Mouse (Mus musculus): ENCODE measurements around the gene Fam151a. TPM values are rescaled to one million over a fixed set of nuclear protein-coding genes. Genes with fewer than 3 reads are reported as not detected.
A peak's percentile ranks its signal among the peaks of the same experiment; 100 is the strongest.

Gene Fam151a
- polyA plus RNA-seq (2016; fragmentation: Nextera tagmentation; extraction: Ambion mirVana) = not detected in 2 replicates

DNA sequence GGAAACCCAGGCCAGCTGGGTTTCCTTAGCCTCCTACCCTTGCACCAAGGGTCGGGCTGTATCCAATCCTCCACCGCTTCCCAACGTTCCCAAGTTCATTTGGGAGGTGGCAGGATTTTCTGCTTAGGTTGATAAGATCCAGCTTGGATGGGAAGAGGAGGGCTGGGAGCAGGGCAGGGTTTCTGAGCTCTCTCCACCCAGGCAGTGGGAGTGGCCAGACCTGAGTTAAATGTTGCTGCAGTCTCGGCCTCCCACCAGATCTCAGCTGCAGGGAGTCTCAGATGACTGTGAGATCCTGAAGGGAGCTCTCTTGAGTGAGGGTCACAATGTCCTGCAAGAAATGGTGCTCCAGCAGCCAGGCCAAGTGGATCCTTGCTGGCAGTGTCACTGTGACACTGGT, at the start of gene Fam151a:
Gene Fam151a, plus strand, starts transcription at position 254 of the 400 bp plus-strand sequence.
- Histone ChIP-seq H3K9ac (replicated peaks) (no peak within 1 kb of the TSS), H3K9me3 (no peaks in the 10 kb centered on the region), H3K4me2 (no peak within 1 kb of the TSS), H3K27ac (no peak within 1 kb of the TSS), H3K36me3 (no peaks in the 10 kb centered on the region), H3K4me1 (replicated peaks) (peaks cover 6% of the 10 kb centered on the region; the same call in 1 of the 2 replicates), H3K4me3 (replicated peaks) (no peak within 1 kb of the TSS), H3K27me3 (no peaks in the 10 kb centered on the region)
- ATAC-seq (ENCODE audit: insufficient number of reproducible peaks, insufficient read depth, low FRiP score, low TSS enrichment, low read depth) = no peak
- WGBS = 47% methylated on average over 4 of the region's 4 CpGs

DNA sequence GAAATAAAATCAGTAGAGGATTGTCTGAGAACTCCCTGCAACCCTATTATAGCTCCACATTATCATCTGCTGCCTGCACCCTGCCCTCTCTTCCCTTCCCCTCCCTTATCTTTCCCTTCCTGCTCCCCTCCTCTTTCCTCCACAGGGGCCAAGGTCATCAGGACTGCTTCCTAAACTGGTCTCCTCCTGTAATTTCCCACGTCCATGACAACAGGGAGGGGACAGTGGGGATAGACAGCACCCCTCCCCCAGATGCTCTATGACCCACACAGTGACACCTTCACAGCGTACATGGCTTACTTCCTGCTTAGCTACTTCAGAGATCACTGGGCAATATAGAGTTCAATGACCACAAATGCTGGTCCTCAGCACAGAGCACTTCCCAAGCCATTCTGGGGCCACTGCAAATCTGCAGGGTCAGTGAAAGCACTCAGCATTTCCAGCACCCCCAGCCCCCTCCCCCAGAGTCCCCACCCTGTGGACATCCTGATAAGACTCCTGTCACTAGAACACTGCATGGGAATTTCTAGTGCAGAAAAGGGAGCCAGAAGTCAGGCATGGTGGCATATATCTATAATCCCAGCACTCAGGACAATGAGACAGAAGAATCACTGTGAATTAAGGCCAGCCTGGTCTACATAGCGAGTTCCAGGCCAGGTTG, 44.9 kb upstream of the Fam151a start:
- H3K27ac ChIP-seq = no peak overlapping the region
- no peaks in the 10 kb centered on the region for H3K9me3 ChIP-seq
- no peaks in the 10 kb centered on the region for H3K36me3 ChIP-seq
- H3K4me3 ChIP-seq (replicated peaks) = no peak overlapping the region
- H3K4me1 ChIP-seq (replicated peaks) = no peaks in the 10 kb centered on the region
- H3K27me3 ChIP-seq = no peaks in the 10 kb centered on the region
- 40% methylated on average over 3 of the region's 3 CpGs for WGBS
- no peak overlapping the region for H3K9ac ChIP-seq (replicated peaks)
- no peak for ATAC-seq (ENCODE audit: insufficient number of reproducible peaks, insufficient read depth, low FRiP score, low TSS enrichment, low read depth)
- no peak overlapping the region for H3K4me2 ChIP-seq

DNA sequence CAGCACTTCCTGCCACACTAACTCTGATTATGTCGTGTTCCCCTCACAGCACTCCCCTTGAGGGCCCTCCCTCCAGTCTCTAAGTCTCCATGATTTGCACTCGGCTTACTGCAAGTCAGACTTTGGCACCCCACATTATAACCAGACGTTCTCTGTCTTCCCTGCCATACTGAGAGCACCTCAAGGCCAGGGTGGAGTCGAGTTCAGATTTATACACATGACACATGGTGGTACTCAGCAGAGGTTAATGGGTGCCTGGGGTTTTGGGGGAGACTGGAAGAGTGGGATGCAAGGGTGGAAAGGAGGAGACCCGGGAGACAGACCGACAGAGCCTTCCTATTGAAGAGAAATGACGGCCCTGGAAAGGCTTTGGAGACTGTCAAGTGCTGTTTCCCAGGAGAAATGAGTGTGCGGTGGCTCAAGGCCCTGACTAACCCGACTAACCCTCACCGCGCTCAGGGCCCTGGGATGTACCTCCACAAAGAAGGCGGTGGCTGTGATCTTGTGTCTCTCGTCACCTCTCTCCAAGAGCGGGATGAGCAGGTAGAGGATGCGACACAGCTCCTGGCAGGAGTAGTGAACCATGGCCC, 39.8 kb upstream of the Fam151a start:
- Histone ChIP-seq H3K36me3 (no peaks in the 10 kb centered on the region), H3K27me3 (peaks cover 17% of the 10 kb centered on the region), H3K9me3 (no peaks in the 10 kb centered on the region), H3K9ac (replicated peaks) (no peak overlapping the region), H3K4me1 (replicated peaks) (no peaks in the 10 kb centered on the region), H3K4me3 (replicated peaks) (no peak overlapping the region), H3K27ac (no peak overlapping the region), H3K4me2 (no peak overlapping the region)
- ATAC-seq (ENCODE audit: insufficient number of reproducible peaks, insufficient read depth, low FRiP score, low TSS enrichment, low read depth) = no peak
- 79% methylated on average over 15 of the region's 15 CpGs for WGBS

DNA sequence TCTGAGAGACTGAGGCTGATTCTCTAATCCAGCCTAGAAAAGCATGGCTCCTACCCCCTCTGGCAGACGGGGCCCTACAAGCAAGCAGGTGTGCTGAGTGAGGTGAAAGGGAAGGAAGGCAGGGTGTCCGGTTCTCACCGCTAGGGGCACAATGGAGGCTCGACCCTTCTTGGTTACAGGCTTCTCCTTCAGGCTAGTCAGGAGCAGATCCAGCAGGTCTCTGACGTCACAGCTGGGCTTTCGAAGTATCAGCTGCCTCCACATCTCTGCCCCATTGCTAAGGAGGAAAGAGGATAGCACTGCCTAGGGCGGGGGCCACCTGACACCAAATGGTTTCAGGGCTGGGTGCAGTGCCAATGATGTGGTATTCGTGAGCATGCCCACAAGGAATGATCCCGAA, 33.7 kb upstream of the Fam151a start:
- Histone ChIP-seq H3K9ac (replicated peaks) (no peak overlapping the region), H3K27ac (no peak overlapping the region), H3K36me3 (no peaks in the 10 kb centered on the region), H3K4me2 (peak overlapping the region; percentile 28), H3K4me1 (replicated peaks) (peaks cover 20% of the 10 kb centered on the region), H3K27me3 (peaks cover 16% of the 10 kb centered on the region), H3K4me3 (replicated peaks) (no peak overlapping the region), H3K9me3 (no peaks in the 10 kb centered on the region)
- ATAC-seq (ENCODE audit: insufficient number of reproducible peaks, insufficient read depth, low FRiP score, low TSS enrichment, low read depth) = peak; percentile 63; the same call in 1 of the 2 replicates
- WGBS = 17% methylated on average over 9 of the region's 9 CpGs

DNA sequence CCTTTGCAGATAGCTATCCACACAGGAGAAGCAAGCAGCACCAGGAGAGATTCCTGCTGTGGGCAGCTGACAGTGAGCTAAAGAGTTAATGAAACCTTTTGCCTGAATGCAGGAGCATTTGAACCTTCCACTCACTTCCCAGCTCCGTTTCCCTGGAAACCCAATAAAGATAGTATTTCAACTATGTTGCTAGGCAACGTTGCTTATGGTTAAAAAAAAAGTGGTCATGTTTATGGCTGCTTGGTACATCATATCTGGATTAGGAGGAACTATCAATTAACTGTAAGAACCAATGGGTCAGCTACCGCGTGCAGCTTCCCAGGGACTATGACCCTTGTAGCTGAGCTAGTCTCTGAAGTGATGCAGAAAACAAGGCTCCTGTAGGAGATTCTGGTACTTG, 32.9 kb upstream of the Fam151a start:
- Histone ChIP-seq H3K9ac (replicated peaks) (no peak overlapping the region), H3K27ac (peak overlapping the region; percentile 51), H3K36me3 (no peaks in the 10 kb centered on the region), H3K4me2 (peak overlapping the region; percentile 28), H3K27me3 (peaks cover 12% of the 10 kb centered on the region), H3K9me3 (no peaks in the 10 kb centered on the region), H3K4me3 (replicated peaks) (no peak overlapping the region), H3K4me1 (replicated peaks) (peaks cover 20% of the 10 kb centered on the region)
- no peak for ATAC-seq (ENCODE audit: insufficient number of reproducible peaks, insufficient read depth, low FRiP score, low TSS enrichment, low read depth)
- WGBS = 36% methylated on average over 4 of the region's 4 CpGs

DNA sequence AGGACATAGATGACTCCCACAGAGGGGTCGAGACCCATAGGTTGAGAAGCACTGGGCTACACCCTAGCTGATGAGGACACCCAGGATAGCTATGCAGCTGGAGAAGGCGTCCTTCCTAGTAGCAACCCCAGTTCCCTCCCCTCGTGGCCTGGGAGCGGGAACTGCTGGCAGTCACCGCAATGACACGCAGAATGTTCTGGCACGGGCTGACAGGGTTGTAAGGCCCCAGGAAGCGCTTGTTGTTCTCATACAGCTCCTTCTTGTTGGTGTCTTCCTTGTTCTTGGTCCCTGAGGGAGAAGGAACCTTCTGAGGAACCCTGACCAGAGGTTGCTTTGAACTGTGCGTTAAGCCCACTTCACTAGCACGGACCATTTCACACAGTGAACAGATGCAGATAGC, 29.7 kb upstream of the Fam151a start:
- H3K27ac ChIP-seq = no peak overlapping the region
- H3K4me1 ChIP-seq (replicated peaks) = peaks cover 20% of the 10 kb centered on the region

DNA sequence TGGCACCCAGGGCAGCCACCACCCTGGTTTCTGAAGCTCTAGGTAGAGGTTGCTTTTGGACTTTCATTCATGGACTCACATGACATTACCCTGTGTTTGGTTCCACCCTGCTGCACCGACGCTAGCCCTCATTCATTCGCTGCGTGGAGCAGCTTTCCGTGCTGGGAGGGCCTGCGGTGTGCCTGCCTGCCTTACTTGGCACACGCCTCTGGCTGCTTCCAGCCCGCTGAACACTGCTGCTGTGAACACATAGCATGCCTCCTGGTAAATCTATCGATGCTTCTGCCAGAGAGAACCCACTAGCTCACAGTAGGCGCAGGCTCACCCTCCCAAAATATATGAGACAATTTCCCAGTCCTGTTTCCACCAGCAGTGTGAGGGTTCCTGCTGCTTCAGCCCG, 29.3 kb upstream of the Fam151a start:
- peaks cover 7% of the 10 kb centered on the region for H3K27me3 ChIP-seq
- H3K9ac ChIP-seq (replicated peaks) = no peak overlapping the region
- peaks cover 20% of the 10 kb centered on the region for H3K4me1 ChIP-seq (replicated peaks)
- H3K4me2 ChIP-seq = no peak overlapping the region
- WGBS = 77% methylated on average over 11 of the region's 11 CpGs
- no peak for ATAC-seq (ENCODE audit: insufficient number of reproducible peaks, insufficient read depth, low FRiP score, low TSS enrichment, low read depth)
- H3K27ac ChIP-seq = no peak overlapping the region
- H3K36me3 ChIP-seq = no peaks in the 10 kb centered on the region
- no peak overlapping the region for H3K4me3 ChIP-seq (replicated peaks)
- no peaks in the 10 kb centered on the region for H3K9me3 ChIP-seq

More for the DNA sequence above, 29.7 kb upstream of the Fam151a start:
- Histone ChIP-seq H3K9me3 (no peaks in the 10 kb centered on the region), H3K36me3 (no peaks in the 10 kb centered on the region), H3K27me3 (peaks cover 6% of the 10 kb centered on the region), H3K4me3 (replicated peaks) (no peak overlapping the region), H3K9ac (replicated peaks) (no peak overlapping the region), H3K4me2 (no peak overlapping the region)
- no peak for ATAC-seq (ENCODE audit: insufficient number of reproducible peaks, insufficient read depth, low FRiP score, low TSS enrichment, low read depth)
- 79% methylated on average over 10 of the region's 10 CpGs for WGBS

DNA sequence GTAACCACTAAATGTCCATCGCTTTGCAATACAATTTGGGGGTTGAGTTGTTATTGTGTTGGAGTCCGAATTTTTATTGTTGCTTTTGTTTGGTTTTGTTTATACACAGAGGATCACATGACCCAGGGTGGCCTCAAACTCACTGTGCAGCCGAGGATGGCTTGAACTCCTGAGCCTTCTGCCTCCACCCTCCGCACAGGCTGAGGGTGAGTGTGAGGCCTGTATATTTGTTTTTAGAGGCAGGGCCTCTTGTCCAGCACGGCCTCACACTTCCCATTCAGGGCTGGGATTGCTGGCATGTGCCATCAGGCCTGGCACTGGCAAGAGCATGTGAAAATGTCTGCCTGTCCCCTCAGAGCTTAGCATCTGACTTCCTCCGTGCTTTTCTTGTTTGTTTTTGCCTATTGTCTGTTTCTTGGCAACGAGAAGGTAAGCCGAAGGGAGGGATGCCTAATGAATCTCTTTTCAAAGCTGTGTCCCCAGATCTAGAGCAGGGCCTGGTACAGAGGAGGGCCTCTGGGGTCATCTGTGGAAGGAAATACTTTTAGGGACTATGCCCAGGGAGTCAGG, 28.5 kb upstream of the Fam151a start:
- no peak overlapping the region for H3K27ac ChIP-seq
- no peak overlapping the region; the same call in 1 of the 2 replicates for H3K9ac ChIP-seq (replicated peaks)
- H3K27me3 ChIP-seq = peaks cover 10% of the 10 kb centered on the region
- no peak for ATAC-seq (ENCODE audit: insufficient number of reproducible peaks, insufficient read depth, low FRiP score, low TSS enrichment, low read depth)
- no peaks in the 10 kb centered on the region for H3K36me3 ChIP-seq
- H3K9me3 ChIP-seq = no peaks in the 10 kb centered on the region
- no peak overlapping the region for H3K4me2 ChIP-seq
- WGBS = 58% methylated on average over 8 of the region's 8 CpGs
- H3K4me3 ChIP-seq (replicated peaks) = no peak overlapping the region
- H3K4me1 ChIP-seq (replicated peaks) = peaks cover 13% of the 10 kb centered on the region

DNA sequence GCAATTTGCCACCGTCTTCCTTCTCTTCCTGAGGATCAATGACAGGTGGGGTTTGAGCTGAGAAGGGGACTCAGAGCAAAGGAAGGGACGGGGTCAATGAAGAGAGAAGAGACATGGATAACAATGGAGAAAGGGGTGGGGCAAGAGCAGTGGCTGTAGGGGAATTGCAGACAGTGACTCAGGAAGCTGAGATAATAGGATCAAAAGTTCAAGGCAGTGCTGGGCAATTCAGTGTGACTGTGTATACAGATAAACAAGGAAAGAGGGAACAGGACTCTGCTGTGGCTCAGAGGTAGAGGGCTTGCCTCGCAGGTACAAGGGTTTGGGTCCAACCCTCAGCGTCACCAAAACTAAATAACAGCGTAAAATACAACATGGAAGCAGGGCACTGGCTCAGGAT, 25.7 kb upstream of the Fam151a start:
- H3K4me3 ChIP-seq (replicated peaks) = no peak overlapping the region
- H3K9me3 ChIP-seq = no peaks in the 10 kb centered on the region
- peaks cover 4% of the 10 kb centered on the region for H3K27me3 ChIP-seq
- H3K4me2 ChIP-seq = peak overlapping the region; percentile 41
- WGBS = 48% methylated on average over 5 of the region's 5 CpGs
- no peaks in the 10 kb centered on the region for H3K4me1 ChIP-seq (replicated peaks)
- no peak; the same call in 1 of the 2 replicates for ATAC-seq (ENCODE audit: insufficient number of reproducible peaks, insufficient read depth, low FRiP score, low TSS enrichment, low read depth)
- no peak overlapping the region for H3K27ac ChIP-seq
- no peaks in the 10 kb centered on the region for H3K36me3 ChIP-seq
- no peak overlapping the region for H3K9ac ChIP-seq (replicated peaks)

DNA sequence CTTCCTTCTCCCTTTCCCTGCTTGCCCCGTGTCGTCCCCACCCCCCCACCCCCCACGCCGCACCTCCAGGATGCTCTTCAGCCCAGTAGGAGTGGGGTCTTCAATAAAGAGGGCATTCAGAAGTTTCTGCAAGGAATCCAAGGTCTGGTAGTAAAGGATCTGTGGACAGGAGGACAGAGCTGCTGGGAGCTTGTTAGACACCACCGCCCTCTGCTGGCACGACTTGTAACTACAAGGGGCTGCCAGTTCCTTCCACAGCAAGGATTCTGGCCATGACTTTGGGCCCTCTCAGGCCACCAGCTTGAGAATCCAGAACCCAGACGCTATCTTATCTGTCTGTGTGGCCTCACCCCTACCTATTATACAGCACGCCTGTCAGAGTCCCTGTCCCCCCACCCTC, 25.3 kb upstream of the Fam151a start:
- H3K27ac ChIP-seq = no peak overlapping the region
- peaks cover 3% of the 10 kb centered on the region; the same call in 1 of the 2 replicates for H3K27me3 ChIP-seq
- peak overlapping the region; percentile 41 for H3K4me2 ChIP-seq
- 4% methylated on average over 8 of the region's 8 CpGs for WGBS
- no peaks in the 10 kb centered on the region for H3K9me3 ChIP-seq
- H3K36me3 ChIP-seq = no peaks in the 10 kb centered on the region
- H3K4me3 ChIP-seq (replicated peaks) = no peak overlapping the region
- ATAC-seq (ENCODE audit: insufficient number of reproducible peaks, insufficient read depth, low FRiP score, low TSS enrichment, low read depth) = no peak
- H3K9ac ChIP-seq (replicated peaks) = no peak overlapping the region
- H3K4me1 ChIP-seq (replicated peaks) = no peaks in the 10 kb centered on the region

DNA sequence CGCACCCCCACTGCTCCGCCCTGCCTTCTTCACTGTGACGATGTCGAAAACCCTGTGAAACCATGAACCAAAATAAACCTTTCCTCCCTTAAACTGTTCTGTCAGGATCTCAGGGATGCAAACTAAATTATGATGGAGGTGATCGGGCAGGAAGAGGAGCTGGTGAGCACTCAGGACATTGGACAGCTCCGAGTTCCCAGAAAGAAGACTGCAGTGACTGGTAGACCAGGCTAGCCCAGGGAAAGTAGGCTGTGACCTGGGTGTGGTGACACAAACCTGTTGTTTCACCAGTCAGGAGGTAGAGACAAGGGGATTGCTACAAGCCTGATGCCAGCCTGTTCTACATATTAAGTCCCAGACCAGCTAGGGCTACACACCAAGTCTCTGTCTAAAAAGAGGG, 20.1 kb upstream of the Fam151a start:
- 89% methylated on average over 6 of the region's 6 CpGs for WGBS
- Histone ChIP-seq H3K4me1 (replicated peaks) (no peaks in the 10 kb centered on the region), H3K9ac (replicated peaks) (no peak overlapping the region), H3K27ac (no peak overlapping the region), H3K36me3 (no peaks in the 10 kb centered on the region), H3K27me3 (0 out of 2 replicates have a peak, but pooled peaks cover 3% of the 10 kb centered on the region), H3K4me2 (no peak overlapping the region), H3K4me3 (replicated peaks) (no peak overlapping the region), H3K9me3 (no peaks in the 10 kb centered on the region)
- no peak for ATAC-seq (ENCODE audit: insufficient number of reproducible peaks, insufficient read depth, low FRiP score, low TSS enrichment, low read depth)

Measured in limb, embryonic 12.5 days (tissue).